Mouse (Mus musculus): ENCODE measurements around the gene Zhx3. TPM values are rescaled to one million over a fixed set of nuclear protein-coding genes. Genes with fewer than 3 reads are reported as not detected.

Gene Zhx3
- polyA plus RNA-seq, 2 experiments from 2014 or later: 8.3 to 11.5 TPM

DNA sequence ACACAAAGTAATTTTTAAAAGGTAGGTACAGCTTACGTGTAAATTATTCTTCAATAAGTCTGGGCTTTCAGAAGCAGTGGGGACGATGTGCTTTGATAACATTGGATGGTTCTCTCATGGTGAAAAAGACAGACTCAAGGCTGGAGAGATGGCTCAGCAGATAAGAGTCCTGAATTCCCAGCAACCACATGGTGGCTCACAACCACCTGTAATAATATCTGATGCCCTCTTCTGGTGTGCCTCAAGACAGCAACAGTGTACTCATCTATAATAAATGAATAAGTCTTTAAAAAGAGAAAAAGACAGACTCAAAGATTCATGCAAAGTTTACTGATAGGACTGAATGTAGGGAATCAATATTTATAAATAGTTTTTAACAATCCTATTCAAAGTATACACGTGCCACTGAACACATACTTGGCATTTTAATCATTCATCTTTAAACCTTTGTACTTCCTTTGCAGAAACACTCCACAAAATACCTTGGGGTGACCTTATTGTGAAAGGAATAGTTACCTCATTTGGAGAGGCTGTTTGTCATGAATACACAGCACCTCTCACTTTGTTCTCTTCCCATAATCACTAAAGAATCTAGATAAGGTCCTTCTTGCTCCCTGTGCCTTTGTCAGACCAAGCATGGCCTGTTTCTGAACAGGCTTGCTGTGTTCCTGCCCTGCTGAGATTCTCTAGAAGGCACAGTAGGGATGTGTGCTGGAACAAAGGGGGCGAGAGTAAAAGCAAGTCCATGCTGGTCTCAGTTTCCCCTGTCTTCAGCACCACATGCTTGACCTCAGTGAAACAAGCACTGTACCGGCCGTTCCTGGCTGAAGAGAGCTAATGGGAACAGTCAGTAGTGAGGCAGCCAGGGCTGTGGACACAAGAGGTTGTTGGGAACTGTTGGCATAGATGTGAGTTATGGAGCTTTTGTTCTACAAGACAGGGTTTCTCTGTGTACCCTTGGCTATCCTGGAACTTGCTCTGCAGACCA, 146.6 kb downstream of the Zhx3 start:
- ATAC-seq: no peak

GRCm38 (mm10) chr2:160724536-160724935, 148.3 kb downstream of the Zhx3 start:
- no peak for ATAC-seq

DNA sequence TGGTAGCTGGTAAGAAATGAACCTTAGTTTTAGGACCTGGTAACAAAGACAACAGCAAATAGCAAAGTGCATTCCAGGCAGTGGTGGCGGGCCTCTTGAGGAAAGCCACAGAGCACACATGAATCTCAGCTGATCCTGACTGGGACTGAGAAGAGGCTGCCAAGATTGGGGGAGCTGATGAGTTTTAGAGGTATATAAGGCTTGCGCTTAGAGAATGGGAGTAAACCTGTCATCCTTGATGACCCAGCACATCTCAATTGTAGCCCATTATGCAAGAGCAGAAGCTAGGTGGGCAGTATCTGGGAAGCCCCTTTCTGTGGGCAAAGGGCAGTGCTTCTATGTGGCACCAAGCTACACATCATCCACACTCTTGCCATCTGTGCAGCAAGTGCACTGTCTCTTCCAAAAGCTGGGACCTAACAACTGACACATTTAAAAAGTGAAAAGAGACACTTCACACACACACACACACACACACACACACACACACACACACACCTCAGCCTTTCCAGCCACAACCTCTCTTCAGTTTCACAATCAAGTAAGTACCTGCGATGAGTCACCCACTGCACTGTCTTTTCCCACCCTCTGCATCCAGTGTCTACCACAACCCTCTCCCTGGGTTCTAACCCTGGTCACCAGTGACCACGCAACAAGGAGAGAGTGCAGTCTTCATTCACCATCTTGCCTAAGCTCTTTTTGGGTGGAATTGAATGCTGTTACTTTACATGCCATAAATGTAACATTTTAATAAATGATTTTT, 149.0 kb downstream of the Zhx3 start:
- no peak for ATAC-seq

GRCm38 (mm10) chr2:160722714-160723113, 150.1 kb downstream of the Zhx3 start:
- ATAC-seq: no peak

DNA sequence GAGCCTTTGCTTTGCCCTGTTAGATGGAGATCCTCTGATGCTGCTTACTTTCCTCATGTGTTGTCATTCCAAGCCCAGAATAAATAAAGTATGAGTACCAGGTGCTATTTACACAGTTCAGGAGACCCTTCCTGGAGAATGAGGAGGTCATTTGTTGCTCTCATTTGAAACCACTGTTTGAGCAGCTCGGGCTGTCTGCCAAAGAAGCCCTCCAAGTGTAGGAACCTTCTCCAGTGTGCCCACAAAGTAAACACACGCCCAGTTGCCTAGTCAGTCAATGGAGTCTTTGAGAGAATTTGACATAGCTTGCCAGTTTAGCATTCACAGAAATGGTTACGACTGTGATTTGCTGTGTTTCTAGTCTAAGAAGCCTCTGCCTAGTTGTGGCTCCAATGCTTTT, 154.0 kb downstream of the Zhx3 start:
- ATAC-seq: no peak

DNA sequence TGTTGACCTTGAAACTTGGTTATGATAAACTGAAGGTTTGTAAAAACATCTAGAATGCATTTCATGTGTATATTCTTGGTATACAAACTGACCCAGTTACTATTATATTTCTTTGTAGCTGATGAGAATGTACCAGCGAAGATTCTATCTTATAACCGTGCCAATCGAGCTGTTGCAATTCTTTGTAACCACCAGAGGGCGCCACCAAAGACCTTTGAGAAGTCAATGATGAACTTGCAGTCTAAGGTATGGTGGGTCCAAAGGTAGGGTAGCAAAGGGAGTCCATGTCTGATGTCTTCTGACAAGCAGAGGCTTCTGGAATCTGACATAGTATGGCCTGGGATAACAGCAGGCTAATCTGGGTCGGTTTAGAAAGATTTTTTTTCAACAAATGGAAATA, 155.5 kb downstream of the Zhx3 start:
- ATAC-seq: no peak

DNA sequence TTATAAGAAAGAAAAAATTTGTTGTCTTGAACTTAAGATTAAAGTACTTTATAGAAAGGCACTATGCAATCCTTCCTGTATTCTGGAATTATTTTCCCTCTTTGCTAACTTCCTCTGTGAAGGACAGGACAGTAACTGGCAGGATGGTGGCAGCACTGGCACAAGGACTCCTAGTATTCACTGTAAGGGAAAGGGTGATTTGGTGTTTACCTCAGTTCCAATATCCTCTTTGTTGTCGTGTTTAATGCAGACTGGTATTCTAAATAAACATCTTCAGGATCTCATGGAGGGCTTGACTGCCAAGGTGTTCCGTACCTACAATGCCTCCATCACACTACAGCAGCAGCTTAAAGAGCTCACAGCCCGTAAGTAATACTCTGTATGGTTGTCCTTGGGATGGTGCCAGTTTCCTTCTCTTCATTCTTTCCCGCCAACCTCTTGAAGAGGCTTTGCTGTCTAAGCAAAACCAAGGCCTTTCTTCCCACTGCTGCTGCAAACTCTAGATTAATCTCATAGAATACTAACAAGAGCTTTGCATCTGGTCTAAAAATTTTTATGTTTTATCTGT, 157.3 kb downstream of the Zhx3 start:
- no peak for ATAC-seq

DNA sequence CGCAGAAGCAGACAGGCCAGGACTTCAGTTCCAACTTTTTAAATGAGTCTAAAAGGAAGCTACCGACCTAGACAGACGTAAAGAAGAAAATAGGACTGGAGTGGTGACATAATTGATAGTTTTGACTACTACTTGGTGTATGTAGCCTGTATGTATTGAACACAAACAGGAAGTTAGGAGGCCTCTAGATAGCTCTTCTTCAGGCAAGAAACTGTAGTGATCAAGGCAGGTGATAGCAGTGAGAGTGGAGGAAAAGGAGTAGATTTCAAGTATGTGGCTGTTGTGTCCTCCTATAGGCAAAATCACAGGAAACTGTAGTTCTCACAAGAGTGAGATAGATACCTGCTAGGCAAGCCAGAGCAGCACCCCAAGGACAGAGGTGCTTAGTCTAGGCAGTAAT, 165.1 kb downstream of the Zhx3 start:
- no peak for ATAC-seq

GRCm38 (mm10) chr2:160702824-160703223, 170.0 kb downstream of the Zhx3 start:
- no peak for ATAC-seq

- ATAC-seq: peak; percentile 82
Measured at GRCm38 (mm10) chr2:160701603-160702002, 171.2 kb downstream of the Zhx3 start.

DNA sequence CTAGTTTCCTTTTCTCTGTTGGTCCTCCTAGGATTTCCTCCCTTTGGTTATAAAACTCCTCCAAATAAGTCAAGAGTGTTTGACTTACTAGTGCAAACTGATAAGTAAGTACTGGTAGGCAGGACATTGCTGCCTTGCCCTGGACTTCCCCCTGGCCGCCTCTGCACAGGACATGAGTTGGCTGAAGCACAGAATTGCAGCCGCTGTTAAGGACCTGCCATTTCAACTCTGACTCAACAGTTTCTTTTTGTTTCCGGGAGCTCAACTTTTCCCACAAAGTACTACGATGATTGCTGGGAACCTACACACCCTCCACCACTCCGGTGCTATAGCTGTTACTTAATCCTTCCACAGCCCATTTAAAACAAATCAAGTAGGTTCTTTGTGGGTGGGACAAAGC, 172.5 kb downstream of the Zhx3 start:
- peak; percentile 37 for ATAC-seq

Other genes with a start within 250 kb of the Zhx3 start
- gene Top1, start 227.1 kb downstream of the Zhx3 start, polyA plus RNA-seq (2017; shearing (Covaris generic)): 10 to 100 TPM; 73.9 to 91.0 TPM
- gene Plcg1, start 141.7 kb downstream of the Zhx3 start, polyA plus RNA-seq (2017; shearing (Covaris generic)): 10 to 100 TPM; 56.4 to 66.8 TPM
- gene Lpin3, start 7.7 kb upstream of the Zhx3 start, polyA plus RNA-seq (2017; shearing (Covaris generic)): 1 to 10 TPM in 1 of 2 experiments, under 1 TPM in 1; 0.55 to 1.4 TPM
- not detected for gene Emilin3, start 39.3 kb upstream of the Zhx3 start, polyA plus RNA-seq (2017; shearing (Covaris generic))
- 10 to 100 TPM; 43.3 to 45.5 TPM for gene Chd6, start 236.1 kb upstream of the Zhx3 start, polyA plus RNA-seq (2017; shearing (Covaris generic))

All from CD4-positive, CD25-positive, alpha-beta regulatory T cell, adult 4 months (primary cell).